Mouse (Mus musculus) liver (tissue): ENCODE measurements around the gene Chmp1a.
"Not testable (repeated sequence)": the region's sequence is repeated elsewhere in the genome, so short reads cannot be mapped to it uniquely, and the experiment has no call there.

Experiments used
- DNase-seq: peaks from one replicate; pipeline ENCODE4 v3.0.0-alpha.2; 2020; ENCODE audit warnings: mixed read lengths

Gene Chmp1a

DNA sequence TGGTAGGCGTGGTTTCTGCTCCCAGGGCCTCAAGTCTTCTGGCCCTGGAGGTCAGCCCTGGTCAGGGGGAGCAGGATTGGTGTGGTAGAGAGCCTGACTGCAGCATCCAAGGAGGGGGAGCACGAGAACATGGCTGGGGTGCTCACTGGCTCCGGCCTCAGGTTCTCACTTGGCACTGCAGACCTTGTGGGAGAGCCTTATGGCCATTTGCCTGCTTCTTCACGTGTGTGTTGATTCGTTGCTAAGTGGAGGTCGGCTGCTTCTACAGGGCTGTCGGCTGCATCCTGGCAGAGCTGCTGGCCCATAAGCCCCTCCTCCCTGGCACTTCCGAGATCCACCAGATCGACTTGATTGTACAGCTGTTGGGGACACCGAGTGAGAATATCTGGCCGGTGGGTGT is 17.8 kb upstream of the Chmp1a start:
- DNase-seq, result not testable (repeated sequence)

DNA sequence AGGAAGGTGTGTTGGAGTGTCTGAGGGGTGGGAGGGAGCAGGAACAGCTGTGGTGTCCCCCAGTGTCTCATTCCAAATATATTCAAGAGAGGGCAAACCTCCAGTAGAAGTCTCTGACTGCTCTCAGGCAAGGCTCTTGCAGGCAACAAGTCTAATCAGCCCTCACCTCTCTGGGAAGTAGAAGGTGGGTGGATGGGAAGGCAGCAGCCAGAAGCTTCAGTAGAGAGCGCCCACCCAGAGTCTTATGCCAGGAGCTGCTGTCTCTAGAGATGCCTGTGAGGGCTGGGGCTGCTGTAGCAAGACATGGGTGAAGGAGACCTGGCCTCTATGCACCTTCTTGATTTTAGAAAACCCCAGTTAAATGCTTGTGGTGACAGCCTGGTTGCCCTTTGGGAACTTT is 15.9 kb upstream of the Chmp1a start:
- no peak for DNase-seq

DNA sequence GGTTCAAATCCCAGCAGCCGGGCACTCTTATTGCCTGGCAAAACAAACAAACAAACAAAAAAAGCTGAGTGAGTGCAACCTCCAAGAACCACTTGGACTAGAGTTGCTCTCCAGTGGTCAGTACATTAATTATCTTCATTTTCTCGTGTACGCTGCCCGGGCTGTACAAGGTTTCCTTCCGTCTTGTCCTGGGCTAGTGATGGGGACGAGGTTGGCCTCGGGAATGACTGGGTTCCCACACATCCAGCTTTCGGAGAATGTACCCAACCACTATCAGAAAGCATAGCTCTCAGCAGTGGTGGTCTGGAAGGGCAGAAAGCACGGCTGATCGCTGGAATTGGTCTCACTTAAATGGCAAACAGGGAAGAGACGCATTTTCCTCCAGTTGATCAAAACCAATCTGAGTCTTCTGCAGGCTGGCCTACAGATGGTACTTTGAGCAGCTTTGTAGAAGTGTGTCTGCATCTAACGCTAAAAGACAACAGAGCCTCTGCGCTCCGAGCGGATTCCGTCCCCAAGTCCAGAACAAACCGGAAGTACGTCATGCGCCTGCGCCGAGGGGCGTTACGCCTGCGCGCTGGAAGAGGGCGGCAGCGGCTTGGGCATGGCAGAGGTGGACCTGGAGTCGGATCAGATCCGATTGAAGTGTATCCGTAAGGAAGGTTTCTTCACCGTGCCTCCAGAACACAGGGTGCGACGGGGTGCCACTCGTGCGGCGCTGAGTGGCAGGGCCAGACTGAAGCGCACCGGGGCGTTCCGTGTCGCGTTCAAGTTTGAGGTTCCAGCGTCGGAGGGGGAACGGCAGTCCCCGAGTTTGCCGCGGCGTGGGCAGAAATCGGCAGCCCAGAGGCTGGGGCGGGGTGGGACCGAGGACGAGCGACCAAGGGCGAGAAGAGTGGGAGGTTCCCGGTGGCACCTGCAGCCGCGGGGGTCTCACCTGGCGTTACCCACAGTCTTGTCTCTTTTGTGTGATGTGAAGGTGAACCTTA is 12.0 kb upstream of the Chmp1a start, which contains the start of gene Cdk10:
Gene Cdk10, plus strand, starts transcription at position 565 of the 989 bp plus-strand sequence.
- peak; percentile 92 for DNase-seq

DNA sequence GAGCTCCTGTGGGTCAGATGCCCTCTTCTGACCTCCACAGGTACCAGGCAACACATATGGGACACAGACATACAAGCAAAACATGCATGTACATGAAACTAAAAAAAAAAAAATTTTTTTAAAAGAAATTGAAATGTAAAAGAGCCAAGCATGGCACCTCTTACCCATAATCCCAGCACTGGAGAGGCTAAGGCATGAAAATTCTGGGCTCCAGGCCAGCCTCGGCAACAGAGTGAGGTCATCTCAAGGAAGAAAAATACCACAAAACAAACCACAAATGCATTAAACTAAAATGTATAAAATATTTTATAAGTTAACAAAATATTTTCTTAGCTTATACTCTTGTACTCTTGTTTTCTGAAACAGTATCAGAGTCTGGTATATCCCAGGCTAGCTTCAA is 8.4 kb upstream of the Chmp1a start:
- no peak for DNase-seq

DNA sequence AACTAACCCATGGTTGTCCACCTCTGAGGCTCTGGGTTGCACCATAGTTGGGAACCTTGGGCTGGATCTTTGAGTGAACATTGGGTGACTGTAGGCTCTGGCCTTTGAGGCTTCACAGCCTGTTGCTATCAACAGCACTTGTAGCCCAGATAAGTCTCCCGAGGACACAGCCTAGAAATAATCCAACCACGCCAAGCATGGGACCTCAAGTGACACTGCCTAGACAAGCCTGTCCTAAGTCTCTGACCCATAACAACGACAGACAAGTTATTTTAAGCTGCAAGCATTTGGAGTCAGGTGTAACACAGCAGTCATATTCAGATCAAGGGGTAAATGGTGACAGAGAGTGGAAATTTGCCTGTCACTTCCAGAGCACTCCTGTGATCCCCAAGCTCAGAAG is 2.9 kb upstream of the Chmp1a start:
- no peak for DNase-seq

DNA sequence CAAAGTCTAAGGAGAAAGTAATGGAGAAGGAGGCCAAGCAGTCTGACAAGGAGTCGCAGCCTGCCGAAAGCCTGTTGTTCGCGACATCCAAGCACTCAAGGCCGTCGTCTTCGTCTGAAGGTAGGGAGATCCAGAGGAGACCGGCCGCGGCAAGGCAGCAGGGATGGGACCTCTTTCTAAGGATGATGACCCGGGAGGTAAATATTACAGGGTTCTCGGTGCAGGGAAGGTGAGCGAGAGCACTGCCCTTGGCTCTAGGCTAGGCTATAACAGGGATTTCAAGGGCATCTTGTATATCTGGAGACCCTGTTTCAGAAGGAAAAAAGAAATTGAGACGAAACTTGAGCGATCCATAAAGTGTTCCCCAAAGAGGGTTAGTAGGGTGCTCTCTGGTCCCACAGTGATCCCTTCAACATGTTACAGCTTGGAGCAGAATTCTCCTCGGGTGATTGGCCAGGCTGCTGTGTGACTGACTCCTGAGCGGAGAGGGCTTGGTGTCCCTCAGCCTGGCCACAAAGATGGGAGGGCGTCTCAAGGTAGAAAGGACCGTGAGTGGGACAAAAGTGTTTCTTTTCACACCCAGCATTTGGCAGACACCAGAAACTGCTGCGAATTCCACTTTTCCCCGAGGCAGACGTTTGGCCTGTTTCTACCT is 682 bp upstream of the Chmp1a start:
- no peak for DNase-seq

DNA sequence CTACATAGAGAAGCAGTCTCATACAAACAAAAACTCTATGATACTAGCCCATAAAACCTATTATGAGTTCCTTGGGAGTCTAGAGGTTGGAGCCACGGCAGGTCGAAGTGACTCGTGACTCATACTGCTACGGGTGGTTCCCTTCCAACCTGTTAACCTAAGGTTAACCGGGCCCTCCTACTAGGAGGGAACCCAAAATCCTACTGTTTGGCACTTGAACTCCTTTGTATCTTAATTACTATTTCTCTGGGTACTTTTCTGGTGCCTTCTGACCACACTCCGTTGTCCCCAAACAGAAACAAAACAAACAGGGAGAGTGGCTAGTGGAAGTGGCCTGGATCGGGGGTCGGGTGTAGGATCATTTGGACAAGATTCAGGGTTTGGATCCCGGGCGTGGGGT is 687 bp downstream of the Chmp1a start:
- DNase-seq, result no peak

DNA sequence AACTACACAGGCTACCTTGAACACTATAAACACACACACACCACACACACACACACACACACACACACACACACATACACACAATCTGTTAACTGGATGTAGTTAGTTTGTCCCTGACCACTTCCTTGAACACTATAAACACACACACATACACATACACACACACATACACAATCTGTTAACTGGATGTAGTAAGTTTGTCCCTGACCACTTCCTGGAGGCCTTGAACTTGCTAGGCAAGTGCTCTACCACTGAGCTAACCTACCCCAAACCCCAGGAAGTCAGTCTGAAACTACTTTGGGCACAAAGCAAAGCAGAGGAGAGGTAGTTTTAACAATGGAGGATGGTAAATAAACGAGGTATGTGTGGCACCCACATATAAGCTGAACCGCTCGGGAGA is 9.0 kb downstream of the Chmp1a start:
- DNase-seq, result no peak

DNA sequence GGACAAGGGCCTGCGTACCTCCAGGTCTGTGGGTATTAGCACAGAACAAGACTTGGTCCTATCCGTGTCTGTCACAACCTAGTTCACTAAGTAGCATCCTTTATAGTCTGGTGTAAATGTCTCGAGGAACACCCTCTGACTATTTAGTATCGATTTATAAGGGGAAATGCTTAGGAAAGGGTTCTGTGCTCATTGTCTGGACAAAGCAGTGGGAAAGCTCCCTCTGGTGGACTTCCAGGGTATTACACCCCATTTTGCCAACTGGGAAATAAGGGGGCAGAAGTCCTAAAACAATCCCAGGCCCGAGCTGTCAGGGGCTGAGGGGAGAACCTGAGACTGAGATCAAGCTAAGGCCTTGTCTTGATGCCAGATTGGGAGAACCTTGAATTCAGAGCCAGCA is 10.3 kb downstream of the Chmp1a start:
- peak; percentile 74 for DNase-seq

DNA sequence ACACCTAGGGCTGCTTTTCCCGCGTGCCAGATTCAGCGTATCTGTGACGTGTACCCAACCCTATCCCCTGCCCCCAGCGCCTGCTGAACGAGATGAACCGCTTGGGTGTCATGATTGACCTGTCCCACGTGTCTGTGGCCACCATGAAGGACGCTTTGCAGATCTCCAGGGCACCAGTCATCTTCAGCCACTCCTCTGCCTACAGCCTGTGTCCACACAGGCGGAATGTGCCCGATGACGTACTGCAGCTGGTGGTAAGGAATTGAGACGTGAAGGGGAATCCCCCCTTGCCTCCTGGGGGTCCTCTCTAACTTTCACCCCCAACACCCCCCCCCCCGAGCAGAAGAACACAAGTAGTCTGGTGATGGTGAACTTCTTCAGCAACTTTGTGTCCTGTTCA is 12.7 kb downstream of the Chmp1a start:
- DNase-seq, result no peak

DNA sequence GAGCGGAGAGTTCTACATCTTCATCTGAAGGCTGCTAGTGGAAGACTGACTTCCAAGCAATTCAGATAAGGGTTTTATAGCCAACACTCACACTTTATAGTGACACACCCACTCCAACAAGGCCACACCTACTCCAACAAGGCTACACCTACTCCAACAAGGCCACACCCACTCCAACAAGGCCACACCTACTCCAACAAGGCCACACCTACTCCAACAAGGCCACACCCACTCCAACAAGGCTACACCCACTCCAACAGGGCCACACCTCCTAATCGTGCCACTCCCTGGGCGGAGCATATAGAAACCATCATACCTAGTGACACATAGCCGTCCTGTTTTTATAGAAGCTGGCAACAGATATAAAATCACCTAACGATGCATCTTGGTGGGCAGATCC is 15.5 kb downstream of the Chmp1a start:
- peak; percentile 68 for DNase-seq

DNA sequence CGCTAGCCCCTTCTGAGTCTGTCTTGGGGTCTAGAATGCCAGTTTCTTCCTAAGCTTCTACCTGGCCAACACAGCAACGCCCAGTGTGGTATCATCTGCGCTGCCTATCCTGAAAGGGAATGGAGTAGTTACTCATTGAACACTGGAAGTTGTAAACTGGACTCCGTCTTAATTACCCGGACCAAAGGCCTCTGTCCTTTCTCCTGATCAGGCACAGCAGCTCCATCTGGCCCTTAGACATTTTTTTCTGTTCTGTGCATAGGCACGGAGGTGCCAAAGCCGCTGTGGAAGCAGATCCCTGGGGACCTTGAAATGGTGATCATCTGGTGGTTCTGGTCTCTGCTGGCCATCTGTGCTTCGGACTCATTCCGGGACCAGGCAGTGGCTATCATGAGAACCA is 18.8 kb downstream of the Chmp1a start:
- DNase-seq, result no peak

DNA sequence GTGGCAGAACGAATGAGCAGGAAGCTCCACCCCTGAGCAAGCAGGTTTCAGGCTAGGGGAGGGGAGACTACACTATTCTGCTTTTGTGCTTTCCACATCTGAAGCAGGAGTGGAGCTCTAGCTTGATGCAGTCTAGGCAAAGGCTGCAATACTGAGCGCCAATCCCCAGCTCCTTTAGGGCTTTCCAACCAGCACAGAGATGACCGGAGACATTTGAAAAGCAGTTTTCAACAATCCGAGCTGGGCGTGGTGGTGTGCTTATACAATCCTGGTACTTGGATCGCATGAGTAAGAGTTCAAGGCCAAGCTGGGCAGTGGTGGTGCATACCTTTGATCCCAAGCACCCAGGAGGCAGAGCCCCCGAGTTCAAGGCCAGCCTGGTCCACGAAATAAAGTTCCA is 20.7 kb downstream of the Chmp1a start:
- no peak for DNase-seq

DNA sequence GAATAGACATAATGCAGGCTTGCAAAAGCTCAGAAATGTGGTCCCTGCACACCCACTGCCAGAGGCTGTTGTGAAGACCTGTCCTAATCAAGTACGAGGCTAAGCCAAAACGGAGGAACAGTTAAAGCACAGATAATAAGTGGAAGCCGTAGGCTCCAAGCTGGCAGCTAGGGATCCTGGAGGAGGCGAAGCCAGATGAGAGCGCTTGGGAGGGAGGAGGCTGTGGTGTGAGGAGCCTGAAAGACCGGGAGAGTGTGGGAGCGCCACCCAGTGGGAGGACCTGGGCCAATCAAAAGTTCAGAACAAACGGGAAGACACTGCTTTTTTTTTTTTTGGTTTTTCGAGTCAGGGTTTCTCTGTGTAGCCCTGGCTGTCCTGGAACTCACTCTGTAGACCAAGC is 21.9 kb downstream of the Chmp1a start:
- peak; percentile 81 for DNase-seq

DNA sequence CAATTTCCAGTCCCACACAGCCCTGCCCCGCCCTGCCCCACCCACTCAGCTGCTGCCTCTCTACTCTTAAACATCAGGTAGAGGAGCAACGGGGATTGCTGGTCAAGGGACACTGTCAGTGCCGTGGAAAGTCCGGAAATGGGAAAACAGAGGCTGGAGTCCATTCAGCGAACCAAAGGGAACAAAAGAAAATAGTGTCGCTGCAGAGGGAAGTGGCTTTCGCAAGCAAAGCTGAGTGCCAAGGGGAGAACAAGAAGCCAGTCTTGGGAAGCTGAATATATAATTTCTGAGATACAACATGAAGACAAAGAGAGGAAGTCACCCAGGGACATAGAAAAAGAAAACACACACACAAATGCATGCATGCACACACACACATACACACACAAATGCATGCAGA is 23.7 kb downstream of the Chmp1a start:
- no peak for DNase-seq

DNA sequence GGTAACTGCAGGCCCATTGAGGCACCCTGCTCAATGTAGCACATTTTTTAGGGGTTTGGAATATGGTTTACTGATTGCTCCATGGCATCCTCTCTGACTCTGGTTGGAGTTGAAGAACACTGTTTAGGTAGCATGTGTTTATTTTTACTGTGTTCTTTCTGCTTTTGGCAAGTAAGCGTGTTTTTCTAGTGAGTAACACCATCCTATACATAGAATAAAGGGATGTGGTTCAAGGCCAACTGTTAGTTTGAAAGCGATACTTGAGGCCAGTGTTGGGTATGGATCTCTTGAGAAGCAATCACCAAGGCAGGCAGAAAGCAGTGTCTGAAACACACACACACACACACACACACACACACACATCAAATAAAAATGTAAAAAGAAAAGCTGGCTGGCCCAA is 24.6 kb downstream of the Chmp1a start:
- no peak for DNase-seq

DNA sequence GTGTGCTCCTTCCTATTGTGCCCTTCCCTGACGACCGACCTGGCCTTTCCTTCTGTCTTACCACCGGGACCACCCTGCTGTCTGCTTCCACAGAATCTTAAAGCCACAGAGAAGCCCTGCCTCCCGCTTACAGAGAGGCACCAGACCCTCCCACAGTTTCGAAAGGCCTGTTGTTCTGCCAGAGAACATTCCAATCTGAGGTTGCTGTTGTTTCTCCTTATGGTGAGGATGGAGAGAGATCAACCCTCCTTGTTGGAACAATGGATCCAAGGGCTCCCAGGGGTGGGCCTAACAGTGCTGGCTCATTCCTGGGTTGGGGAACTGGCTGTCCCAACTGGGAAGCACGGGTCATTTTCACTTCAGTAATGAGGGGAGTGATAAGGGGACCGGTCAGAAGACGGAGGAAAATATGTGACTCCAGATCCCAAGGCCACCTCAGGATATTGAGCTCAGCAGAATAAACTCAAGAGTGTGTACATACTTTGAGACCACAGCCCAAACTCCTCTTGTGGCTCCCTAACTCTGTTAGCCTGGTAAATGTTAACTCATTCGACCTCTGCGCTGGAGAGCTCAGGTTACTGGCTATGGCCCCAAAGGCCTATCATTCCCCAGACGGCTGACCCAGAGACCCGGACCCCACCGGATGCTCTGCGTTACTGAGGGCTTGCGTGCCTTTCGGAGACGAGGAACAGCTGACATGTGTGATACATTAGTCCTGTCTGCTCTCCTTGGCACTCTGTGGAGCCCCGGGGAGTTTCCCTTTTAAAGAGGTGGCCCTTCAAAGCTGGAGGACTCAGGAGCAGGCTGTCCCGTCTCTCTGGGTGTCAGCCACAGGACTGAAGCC is 26.8 kb downstream of the Chmp1a start, which contains the start of gene Dpep1:
Gene Dpep1, plus strand, starts transcription at position 677 of the 844 bp plus-strand sequence.
- no peak for DNase-seq

DNA sequence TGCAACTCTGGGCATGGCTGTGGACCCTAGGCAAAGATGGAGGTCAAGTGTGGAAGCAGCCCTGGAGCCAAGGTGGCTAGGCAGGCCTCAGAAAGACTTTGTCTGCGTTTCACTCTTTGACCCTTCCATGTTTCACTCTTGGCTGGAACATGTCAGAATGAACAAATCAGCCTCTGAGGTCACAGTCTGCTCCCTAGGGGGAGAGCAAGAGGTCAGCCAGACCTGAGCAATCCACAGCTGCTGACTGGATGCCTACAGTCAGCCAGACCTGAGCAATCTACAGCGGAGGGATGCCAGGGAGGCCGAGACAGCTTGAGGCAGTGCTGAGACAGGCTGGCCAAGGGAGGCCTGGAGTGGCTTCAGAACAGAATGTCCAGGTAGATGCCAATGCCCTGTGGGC is 31.2 kb downstream of the Chmp1a start:
- DNase-seq, result no peak

DNA sequence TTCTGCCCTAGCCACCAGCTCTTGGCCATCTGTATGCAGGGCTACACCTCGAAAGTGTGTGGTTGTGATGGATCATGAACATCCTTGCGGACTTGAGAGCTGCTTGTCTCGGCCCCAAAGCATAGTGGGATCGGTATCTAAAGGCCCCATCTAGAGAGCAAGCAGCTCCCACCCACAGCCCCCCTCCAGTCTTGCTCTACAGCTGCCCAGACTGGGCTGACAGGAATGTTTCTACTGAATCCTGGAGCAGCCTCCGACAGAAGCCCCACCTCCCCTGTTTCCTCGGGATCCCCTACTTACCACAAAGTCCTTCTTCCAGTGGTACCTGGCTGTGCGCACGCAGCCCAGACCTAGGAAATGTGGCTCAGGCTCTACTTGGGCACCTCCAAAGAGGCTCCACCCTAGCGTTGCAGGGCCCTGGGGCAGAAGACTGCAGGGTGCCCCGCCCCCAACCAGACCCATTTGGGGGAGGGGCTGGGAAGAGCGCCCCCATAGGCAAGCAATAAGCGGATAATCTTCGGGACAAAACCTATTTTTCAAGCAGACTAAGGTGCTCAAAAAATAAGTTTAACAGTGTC is 54.6 kb downstream of the Chmp1a start, which contains the start of gene Sult5a1:
Gene Sult5a1, minus strand, starts transcription at position 428 of the 578 bp plus-strand sequence.
- peak; percentile 43 for DNase-seq

DNA sequence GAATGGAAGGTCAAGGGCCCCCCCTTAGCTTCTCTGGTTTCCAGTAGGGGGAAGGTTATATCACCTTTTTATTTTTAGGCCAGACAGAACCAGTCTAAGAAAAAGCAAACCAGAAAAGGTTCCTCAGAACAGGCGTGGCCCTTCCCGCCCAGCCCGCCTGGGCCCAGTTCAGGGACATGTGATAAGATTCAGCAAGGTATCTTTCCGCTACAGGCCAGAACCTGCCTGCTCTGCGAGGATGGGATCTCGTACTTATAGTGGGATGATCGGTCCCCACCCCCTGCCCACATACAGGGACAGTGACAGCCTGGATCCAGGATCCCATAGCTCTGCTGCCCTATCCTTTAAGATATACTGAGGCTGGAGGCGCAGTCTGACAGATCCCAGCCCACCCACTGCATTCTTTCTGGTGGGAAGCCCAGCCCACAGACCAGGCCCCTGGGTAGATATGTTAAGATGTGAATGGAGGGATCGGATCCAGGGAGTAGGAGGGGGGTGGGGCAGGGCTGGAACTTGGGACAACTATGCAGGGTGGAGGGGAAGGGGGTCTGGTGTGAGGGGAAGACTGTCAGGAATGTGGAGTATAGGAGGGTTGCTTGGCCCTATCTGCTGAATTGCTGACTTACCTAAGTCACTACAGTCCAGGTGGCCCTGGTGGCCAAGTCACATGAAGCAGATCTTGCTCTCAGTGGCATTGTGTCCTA is 56.3 kb downstream of the Chmp1a start:
- peak; percentile 85 for DNase-seq

DNA sequence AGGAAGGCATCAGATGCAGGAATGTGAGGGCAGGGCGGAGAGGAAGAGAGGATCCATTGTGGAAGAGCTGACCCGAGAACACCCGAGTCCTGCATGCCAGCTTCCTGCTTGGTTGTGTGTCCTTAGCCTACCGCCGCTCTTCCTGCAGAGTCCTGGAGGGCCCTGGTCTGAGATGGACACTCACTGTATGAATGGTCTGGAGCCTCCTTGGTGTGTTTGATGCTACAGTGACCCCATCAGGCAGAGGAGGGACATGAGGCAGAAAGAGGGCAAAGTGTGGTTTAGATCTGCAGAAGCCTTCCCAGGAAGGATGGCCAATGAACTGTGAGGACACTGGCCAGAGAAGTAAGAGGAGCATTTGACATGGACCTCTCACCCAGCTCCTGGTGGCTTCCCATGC is 57.4 kb downstream of the Chmp1a start:
- no peak for DNase-seq
